Mouse (Mus musculus): Measurements from ENCODE around the gene Clec4a3.
"Not testable (repeated sequence)": the region's sequence is repeated elsewhere in the genome, so short reads cannot be mapped to it uniquely, and the experiment has no call there.

Gene Clec4a3

DNA sequence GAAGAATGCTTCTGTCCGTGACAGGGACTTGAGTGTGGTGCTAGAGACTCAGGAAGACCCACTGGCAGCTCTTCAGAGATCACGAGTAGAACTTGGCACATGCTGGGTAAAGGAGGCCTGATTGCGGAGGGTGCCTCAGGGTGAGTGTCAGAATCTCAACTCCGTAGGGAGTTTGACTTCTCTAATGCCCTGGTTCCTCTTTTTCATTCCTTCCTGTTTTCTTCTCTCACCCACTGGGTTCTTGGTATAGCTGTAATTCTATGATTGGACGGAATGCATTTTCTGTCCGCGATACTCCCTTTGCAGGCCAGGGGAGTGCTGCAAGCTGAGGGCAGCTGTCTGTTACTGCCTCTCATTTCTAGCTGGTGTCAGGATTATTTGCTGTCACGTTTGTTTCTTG, at the start of gene Clec4a3:
Gene Clec4a3, plus strand, starts transcription at position 115 of the 400 bp plus-strand sequence.
- DNase-seq (ENCODE audit: low read depth, low spot score): no peak

GRCm38 (mm10) chr6:122919922-122920321, 32.4 kb upstream of the Clec4a3 start:
- no peak for DNase-seq (ENCODE audit: low read depth, low spot score)

- DNase-seq (ENCODE audit: low read depth, low spot score): no peak
These were observed 30.9 kb upstream of the Clec4a3 start, which contains the start of gene Clec4a1 for GRCm38 (mm10) chr6:122921451-122921850. TSS of gene Clec4a1 (plus strand) at chr6:122921848.

GRCm38 (mm10) chr6:122934845-122935244, 17.5 kb upstream of the Clec4a3 start:
- no peak for DNase-seq (ENCODE audit: low read depth, low spot score)

GRCm38 (mm10) chr6:122939618-122940017, 12.7 kb upstream of the Clec4a3 start:
- no peak for DNase-seq (ENCODE audit: low read depth, low spot score)

DNA sequence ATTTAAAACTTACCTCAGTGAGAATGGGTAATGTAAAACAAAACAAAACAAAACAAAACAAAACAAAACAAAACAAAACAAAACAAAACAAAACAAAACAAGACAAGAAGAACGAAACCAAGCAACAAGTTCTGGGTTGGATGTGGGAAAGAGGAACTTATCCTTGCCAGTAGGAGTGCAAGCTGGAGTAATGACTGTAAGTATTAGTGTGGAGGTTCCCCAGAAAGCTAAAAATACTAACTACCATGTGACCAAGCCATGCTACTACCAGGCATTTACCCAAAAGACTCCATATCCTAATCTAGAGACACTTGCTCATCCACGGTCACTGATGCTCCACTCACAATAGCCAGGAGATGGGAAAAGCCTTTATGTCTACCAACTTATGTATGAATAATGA, 5.6 kb upstream of the Clec4a3 start:
- no peak for DNase-seq (ENCODE audit: low read depth, low spot score)

DNA sequence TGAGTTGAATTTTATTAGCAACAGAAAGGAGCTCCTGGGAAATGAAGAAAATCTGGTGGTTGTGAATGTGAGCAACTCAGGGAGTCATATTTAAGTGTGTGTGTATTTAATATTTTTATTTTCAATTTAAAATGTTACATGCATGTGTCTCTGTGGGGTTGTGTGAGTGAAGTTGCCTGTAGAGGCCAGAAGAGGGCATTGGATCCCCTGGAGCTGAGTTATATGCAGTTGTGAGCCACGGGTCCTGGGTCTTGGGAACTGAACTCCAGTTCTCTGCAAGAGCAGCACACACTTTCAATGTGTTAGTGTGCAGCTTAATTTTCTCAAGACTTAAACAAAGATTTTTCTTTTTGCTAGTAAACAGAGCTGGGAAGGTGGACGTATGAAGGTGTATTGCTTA, 12.2 kb downstream of the Clec4a3 start:
- DNase-seq (ENCODE audit: low read depth, low spot score): no peak

GRCm38 (mm10) chr6:122969048-122969447, 16.7 kb downstream of the Clec4a3 start:
- DNase-seq (ENCODE audit: low read depth, low spot score): no peak

- DNase-seq (ENCODE audit: low read depth, low spot score): no peak
These were observed 37.6 kb downstream of the Clec4a3 start, which contains the start of gene Clec4a4 for GRCm38 (mm10) chr6:122989876-122990437. TSS of gene Clec4a4 (plus strand) at chr6:122990367.

DNA sequence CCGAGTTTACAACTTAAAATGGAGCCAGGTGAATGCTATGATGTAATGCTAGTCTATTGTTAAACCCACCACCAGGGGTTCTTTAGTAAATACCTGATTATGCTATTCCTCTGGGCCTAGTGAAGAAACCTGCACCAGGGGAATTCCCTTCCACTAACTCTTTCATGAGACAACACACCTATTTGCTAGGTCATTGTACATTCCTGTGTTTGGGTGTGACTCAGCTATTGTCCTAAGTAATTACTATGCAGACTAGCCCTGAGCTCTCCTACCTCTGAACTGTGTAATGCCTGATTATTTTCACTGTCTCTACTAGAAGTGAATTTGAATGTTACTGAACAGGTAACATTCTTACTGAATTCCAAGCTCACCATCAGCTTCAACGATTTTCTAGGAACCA, 52.4 kb downstream of the Clec4a3 start:
- not testable (repeated sequence) for DNase-seq (ENCODE audit: low read depth, low spot score)

DNA sequence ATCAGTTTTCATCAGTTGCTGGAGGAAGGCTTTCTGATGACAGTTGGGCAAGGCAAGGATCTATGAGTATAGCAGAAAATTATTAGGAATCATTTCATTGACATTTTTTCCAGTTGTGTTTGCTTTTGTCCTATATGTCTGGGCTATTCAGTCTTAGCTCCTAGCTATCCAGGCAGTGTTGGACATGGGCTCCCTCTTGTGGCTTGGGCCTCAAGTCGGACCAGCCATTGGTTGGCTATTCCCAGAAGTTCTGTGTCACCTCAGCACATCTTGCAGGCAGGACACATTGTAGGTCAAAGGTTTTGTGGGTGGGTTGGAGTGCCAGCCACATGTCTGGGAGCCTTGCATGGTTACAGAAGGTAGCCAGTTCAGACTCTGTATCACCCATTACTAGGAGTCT, 53.3 kb downstream of the Clec4a3 start:
- DNase-seq (ENCODE audit: low read depth, low spot score): no peak
